Mouse (Mus musculus): Measurements from ENCODE around the gene Ms4a6b.
"Not testable (repeated sequence)": the region's sequence is repeated elsewhere in the genome, so short reads cannot be mapped to it uniquely, and the experiment has no call there.

The Ms4a6b gene

DNA sequence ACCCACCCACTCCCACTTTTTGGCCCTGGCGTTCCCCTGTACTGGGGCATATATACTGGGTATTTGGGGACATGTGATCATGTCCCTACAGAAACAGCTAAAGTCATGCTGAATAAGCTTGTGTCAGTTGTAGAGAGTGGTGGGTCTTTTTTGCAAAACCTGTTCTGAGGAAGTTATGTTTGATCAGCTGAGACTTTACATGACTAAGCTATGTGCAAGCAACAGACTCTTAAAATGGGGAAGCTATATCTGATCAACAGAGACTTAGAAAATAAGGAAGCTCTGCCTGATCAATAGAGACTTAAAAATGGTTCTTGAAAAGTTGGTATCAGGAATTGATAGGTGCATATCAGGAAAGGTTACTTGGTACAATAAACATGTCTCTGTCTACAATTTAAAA lies 17.1 kb downstream of the Ms4a6b start:
- DNase-seq (ENCODE audit: extremely low spot score, low read depth, low spot score) = no peak

DNA sequence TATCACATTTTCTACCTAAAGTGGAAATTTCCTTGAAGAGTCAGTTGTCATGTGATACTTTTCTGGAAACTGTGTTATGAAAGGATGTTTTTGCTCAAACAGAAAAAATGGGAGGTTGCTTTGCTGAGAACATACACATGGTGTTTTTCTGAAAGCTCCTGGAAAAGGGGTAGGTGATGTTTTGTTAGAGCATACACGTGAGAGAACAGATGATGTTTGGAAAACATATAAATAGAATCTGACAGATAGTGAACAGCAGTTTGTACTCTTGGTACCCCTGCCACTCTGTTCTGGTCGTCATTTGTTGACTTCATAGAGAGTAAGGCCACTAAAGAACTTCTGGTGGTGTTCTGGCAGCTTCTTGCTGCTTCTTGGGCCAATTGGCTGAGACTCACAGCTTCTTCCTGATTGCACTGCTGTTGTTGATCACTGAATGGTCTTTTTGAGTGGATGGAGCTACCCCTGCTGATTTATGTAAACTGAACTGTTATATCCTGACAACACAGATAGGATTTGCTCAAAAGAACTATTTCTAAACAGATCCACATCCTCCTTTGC lies 17.7 kb downstream of the Ms4a6b start:
- no peak for DNase-seq (ENCODE audit: extremely low spot score, low read depth, low spot score)

- DNase-seq (ENCODE audit: extremely low spot score, low read depth, low spot score) = no peak
These were observed 20.3 kb downstream of the Ms4a6b start, which contains the start of gene Ms4a4d for GRCm38 (mm10) chr19:11536593-11536992. Ms4a4d (plus strand) TSS chr19:11536801.

- DNase-seq (ENCODE audit: extremely low spot score, low read depth, low spot score) = no peak
These were observed 21.0 kb downstream of the Ms4a6b start for GRCm38 (mm10) chr19:11537336-11537735.

GRCm38 (mm10) chr19:11540166-11540821 lies 24.0 kb downstream of the Ms4a6b start:
- DNase-seq (ENCODE audit: extremely low spot score, low read depth, low spot score) = not testable (repeated sequence)

GRCm38 (mm10) chr19:11544383-11544782 lies 28.1 kb downstream of the Ms4a6b start:
- not testable (repeated sequence) for DNase-seq (ENCODE audit: extremely low spot score, low read depth, low spot score)

GRCm38 (mm10) chr19:11547911-11548310 lies 31.6 kb downstream of the Ms4a6b start:
- DNase-seq (ENCODE audit: extremely low spot score, low read depth, low spot score) = no peak

- DNase-seq (ENCODE audit: extremely low spot score, low read depth, low spot score) = no peak
These were observed 38.4 kb downstream of the Ms4a6b start for GRCm38 (mm10) chr19:11554726-11555125.

GRCm38 (mm10) chr19:11559560-11559959 lies 43.2 kb downstream of the Ms4a6b start:
- DNase-seq (ENCODE audit: extremely low spot score, low read depth, low spot score) = not testable (repeated sequence)

DNA sequence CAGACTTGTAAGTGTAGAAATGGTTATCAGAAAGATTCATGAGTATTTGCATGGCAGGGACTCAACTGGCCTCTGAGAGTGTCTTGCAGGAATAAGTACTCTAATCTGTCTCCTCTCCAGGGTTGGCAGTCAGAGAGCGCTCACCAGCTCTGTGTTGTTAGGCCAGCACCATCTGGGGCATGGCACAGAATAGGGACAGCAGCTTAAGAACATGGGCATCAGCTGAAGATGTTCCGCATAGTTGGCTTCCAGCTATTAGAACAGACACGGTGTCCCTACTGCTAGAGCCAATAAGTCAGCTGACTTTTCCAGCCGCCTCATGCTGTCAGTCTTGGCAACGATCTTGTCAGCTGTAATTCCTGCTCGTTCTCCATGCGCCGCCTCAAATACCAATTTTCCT lies 58.7 kb downstream of the Ms4a6b start:
- no peak for DNase-seq (ENCODE audit: extremely low spot score, low read depth, low spot score)
